Mouse (Mus musculus) adrenal gland, adult 2 months (tissue): ENCODE results near the gene Atp9a. TPM values are rescaled to one million over a fixed set of nuclear protein-coding genes. Genes with fewer than 3 reads are reported as not detected.

ENCODE experiments used
- DNase-seq: peaks from one replicate; pipeline ENCODE4 v3.0.0; 2021
- polyA plus RNA-seq: library from polyadenylated mRNA; depleted of rRNA; stranded (reverse); fragments of >200 nt; gene quantifications from 2 replicates; pipeline ENCODE4 v1.2.3, GENCODE M21; 2012
- total RNA-seq, 2 experiments: library from RNA; stranded (reverse); gene quantifications; 2 replicates each; pipeline ENCODE4 v1.2.3; 2021

The Atp9a gene
- total and polyA plus RNA-seq, 3 experiments, result 57.0 to 104 (median 58.9) TPM

DNA sequence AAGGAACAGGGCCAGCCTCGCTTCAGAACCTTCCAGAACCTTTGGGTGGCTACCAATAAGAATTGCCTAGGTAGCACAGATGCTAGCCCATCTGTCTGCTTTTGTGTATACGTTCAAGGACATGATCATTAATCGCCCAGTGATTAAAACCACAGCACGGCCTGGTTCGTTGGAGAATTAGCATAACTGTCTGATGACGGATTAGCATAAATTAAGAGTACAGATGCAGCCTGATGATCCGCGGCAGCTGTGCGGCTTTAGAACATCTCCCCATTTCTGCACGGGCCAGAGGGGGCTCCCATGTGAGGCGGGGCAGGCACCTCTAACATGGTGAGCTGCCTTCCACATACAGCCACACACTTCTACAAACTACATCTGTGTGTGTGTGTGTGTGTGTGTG lies 100.0 kb downstream of the Atp9a start:
- DNase-seq, result no peak

DNA sequence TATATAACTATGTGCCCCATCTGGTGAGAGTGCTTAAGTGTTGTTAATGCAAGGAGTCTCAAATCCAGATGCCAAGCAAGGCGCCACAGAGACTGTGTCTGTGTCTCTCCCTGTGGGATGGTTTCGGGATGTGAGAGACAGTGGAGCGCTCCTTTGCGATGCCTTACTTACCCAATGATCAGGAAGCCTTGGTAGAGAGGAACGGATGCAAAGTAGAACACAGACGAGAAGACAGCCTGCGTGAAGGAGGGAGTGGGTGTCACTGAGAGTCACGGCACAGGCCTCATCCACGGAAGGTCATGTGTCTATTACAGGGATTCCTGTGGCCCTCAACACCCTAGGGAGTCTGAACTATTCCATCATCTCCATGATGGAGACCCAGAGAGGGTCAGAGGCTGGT lies 101.7 kb downstream of the Atp9a start:
- no peak for DNase-seq

DNA sequence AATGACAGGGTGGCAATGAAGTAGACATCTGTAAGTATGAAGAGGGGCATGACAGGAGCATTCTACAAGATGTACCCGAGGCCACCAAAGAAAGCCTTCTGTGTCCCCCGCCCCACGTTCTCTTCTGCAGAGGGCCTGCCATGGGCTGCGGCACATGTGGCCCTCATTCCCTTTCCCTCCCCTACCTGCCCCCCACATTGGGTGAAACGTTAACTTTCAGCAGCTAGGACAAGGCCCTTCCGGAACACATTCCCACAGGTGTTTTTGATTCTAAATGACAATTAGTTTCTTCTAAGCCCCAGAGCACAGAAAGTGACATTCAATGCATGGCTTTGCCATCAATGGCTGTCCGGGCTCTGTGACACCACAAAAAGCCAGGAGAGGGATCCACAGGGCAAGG lies 107.3 kb downstream of the Atp9a start:
- no peak for DNase-seq

DNA sequence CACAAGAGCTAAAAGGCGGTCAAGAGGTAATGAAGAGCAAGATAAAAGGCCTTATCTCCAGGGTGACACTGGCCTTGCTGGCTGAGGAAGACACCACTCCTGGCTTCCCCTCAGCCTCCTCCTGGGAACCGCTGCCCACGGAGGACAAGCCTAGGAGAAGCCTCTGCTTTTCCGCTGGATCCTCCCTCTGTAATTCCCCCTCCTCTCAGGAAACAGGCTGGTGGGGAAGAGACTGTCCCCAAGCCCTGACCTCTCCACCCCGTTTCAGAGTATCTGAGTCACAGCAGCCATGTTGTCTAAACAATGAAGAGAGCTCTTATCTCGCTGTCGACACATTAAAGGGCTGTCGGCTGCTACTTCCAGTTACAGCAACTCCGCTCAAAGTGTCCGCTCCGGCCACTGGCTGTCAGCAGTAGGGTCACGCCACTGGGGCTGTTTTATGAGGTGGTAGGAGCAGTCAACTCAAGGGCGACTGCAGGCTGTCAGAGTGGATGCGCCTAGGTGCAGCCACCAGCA lies 108.8 kb downstream of the Atp9a start:
- DNase-seq, result peak; percentile 47

DNA sequence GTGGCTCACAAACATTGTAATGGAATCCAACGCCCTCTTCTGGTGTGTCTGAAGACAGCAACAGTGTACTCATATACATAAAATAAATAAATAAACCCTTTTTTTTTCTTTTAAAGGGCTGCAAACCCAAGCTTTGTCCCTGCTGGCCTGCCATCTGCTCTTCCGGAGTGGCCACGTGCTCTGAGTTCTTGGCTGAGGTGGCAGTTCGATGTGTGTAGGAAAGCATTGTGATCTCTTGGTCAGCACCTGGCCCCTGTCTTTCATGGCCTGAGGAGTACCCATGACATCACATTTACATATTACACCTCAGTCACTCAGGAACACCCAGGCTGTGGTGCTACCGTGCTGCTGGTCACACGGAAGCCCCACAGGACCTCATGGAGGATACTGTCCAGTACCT lies 109.7 kb downstream of the Atp9a start:
- no peak for DNase-seq

DNA sequence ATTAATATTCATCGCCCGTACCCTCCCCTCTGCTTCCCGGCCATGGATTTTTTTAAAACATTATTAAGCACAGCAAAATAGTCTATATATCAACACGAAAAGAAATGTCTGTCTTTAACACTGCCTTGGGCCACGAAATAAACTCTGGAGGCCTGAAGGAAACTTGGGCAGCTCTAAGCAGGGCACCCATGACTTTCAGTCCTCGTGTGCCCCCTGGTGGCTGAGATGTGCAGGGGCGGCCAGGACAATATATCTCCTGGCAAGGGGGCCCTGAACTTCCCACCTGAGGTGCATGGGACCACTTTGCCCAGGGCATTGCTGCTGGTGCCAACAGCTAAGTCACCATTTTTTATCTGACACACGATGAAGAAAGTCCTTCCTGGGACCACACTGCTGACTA lies 113.4 kb downstream of the Atp9a start:
- peak; percentile 76 for DNase-seq

DNA sequence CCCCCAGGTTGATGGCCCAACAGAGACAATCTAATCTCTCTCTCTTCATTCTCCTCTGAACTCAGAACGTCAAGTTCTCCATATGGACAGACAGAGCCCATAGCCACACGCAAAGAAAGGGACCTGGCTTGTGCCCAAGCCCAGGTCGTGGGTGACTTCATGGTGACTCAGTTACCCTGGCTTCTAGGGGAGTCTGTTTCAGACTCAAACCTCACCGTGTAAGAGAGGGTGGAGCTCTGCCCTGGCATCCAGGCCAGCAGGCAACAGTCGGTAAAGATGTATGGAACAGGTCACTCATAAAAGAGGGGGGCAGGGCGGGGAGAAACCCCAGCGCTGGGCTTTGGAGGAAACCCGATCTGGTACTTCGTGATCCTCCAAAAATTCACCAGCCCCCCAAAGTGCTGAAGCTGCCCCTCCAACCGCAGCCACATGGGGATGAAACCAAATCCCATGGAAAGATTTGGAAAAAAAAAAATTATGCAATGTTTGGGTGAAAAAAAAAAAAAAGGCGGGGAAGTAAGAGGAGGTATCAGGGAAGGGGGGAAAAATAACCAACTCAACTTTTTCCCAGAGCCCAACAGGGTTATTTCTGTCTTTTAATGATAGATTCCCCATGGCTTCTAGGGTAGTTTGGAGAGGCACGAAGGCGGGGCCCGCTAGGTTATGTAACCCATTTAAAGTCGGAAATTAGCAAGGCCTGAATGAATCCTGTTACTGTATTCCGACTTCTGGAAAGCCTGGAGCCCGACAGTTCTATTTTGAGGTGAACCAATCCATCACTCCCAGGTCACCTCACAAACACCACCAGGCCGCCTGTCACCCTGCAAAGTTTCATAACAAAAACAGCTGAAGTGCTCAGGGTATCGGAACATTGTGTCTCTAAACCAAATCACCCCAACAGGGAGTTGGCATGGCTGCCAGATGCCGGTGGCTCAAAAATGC lies 114.1 kb downstream of the Atp9a start:
- DNase-seq, result no peak

DNA sequence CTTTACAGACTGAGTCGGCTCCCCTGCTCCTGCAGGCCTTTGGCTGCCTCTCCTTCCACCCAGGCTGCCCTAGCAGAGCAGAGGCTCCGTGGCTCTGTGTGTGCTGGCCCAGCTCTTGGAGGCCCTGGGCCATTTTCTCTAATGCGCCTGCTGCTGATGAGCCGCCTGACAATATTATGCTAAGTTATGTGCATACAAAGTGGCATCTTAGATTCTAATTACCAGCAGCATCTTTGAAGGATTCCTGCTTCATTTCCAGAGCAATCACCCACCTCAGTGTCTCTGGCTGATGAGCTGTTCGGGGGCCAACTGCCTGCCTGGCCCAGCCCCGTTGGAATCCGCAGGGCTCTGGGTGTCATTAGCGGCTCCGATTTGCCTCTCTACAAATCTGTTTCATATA lies 115.8 kb downstream of the Atp9a start:
- no peak for DNase-seq

DNA sequence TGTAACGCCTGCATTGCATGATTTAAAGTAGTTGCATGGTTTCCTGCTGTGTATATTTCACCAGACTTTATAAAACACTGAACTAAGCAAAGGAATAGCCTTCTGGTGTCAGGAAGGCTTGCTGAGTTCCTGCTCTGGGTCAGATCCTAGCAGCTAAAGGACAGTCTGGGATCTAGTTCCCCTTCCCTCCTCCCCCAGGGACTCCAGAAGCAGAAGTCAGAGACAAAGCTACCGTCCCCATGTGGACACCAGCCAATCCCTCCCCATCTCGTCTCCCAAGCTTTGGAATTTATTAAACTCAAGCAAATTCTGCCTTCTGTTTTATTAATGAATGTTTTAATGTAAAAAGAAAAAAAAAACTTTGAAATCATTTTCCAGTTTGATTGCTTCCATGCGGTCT lies 117.1 kb downstream of the Atp9a start:
- DNase-seq, result no peak

DNA sequence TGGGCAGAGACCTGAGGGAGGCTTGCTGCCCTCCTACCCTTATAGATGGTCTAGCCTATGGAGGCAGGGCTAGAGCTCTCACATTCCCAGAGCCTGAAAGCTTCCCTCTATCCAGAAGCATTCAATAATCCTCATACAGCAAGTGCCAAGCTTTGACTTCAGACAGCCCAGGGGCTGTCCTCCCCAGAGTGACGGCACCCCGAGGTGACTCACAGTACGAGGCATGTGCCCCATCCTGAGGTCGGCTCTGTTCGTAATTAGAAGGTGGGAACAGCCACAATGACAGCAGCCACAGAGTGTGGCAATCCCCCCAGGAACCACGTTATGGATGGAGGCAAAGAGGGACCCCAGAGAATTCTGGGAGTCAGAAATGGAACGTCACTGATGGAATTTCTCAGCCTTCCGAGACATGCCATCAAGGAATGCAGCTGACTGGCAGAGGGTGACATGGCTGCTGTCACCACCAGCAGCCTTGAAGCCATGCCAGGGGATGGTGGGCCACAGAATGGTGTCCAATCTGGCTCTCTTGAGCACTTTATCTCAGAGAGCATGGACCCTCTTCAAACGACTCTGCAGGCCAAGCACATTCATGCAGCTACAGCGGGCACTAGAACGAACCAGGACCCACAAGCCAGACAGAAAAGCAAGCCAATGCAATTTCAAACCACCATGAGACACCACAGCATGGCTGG lies 121.0 kb downstream of the Atp9a start:
- DNase-seq, result no peak

DNA sequence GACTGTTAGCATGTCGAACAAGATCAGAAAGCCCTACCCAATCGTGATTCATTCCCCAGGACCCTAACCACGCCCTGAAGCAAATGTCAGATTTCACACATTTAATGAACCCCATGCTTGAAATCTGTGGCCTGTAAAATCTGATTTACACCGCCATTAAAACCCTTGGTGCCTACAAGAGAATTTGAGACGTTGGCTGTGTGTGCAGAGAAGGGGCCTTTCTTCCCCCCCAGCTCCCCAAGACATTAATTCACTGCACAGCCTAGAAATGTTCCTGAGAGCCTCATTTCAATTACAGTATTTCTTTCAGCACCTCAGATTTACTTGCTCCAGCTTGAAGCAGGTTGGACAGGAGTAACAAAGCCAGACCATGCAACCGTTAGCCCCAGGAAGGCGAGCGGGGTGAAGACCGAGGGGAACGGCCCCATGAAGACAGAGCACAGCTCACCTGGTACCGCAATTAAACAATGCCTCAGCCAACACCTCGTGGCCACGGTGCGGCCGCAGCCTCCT lies 123.9 kb downstream of the Atp9a start:
- no peak for DNase-seq

DNA sequence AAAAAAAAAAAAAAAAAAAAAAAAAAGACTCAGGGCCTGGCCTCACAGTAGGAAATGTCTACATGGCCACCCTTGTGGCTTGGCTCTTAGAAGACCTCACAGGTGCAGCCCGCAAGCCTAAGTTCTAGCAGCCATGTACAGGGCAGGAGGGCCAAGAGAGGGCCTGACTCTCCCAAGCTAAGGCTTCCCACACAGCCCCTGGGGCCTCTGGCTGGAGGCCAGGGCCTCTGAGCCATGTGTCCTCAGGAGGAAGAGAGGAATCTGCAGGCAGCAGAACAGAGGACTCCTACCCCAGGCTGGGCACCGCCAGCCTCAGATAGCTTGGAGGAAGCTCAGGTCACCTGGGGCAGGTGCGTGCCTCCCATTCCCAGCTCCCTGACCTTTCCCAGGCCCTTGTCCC lies 127.0 kb downstream of the Atp9a start:
- DNase-seq, result no peak

DNA sequence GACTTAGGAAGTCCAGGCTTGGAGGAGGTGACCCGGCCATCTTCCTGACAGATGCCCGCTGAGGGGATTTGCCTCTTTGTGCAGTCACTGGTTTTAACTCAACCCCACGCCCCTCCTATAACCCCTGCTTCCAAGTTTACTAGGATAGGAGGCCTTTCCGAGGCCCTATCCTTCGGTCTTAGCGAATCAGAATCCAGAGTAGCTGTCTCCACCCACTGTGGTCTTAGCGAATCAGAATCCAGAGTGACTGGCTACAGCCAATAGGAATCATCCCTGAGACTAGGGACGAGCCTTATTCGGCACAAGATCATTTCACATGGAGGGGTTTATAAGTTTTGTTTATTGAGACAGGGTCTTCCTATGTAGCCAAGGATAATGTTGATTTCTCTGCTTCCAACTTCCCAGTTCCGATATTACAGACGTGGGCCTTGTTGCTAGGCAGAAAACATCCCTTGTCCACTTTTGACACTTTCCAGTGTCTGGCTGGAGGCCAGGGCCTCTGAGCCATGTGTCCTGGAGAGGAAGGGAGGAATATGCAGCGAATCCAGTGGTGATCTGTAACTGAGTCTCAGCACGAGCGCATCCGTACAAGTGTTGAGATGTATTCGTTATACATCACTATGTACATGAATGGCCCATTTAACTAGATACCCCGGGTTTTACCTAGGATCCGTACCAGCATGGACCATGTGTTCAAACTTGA lies 127.9 kb downstream of the Atp9a start:
- no peak for DNase-seq

DNA sequence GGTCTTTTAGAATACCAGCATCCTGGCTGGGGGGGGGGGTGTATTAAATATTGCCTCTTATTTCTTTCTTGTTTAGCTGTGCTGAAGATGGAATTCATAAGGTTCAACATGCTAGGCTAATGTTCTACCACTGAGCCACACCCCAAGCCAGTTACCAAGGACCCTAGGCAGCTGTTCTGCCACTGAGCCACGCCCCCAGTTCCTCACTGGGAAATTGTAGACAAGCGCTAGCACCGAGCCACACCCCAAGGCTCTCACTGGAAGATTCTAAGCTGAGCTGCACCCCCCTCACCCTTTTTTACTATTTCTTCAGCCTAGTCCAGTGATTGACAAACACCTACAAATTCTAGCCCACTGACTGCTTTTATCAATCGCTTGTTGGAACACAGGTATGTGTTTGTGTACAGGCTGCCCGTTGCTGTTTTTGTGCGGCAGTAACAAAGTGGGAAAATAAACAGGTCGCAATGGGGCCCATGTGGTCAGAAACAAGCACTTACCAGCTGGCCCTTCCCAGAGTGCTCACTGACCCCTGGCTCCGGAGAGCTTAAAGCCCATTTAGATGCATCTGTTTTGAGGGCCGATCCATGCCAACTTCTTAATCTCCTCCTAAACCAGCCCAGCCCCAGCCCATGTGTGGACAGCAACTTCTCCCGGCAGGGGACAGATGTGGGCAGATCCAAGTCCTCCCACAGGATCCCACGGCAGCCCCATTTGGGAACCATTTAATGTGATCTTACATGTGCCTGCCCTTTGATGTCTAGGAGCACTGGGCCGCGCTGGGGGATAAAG lies 128.9 kb downstream of the Atp9a start:
- no peak for DNase-seq

DNA sequence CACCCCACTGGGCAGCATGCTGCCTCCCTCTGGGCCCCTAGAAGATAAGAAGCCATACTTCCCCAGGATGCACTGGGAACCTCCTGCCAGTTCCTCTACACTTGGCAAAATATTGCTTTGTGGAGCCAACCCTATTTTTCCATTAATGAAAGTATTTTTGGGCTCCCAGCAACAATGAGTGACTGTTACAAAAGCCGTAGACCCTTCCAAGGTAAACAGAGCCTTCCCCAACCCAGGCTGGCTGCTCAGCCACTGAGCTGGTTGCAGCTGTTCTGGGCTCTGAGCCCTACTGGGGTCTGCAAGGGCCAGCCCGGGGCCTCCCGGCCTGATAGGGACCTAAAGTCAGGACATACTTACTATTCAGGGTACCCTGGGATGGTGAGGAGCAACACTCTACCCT lies 131.3 kb downstream of the Atp9a start:
- DNase-seq, result no peak

DNA sequence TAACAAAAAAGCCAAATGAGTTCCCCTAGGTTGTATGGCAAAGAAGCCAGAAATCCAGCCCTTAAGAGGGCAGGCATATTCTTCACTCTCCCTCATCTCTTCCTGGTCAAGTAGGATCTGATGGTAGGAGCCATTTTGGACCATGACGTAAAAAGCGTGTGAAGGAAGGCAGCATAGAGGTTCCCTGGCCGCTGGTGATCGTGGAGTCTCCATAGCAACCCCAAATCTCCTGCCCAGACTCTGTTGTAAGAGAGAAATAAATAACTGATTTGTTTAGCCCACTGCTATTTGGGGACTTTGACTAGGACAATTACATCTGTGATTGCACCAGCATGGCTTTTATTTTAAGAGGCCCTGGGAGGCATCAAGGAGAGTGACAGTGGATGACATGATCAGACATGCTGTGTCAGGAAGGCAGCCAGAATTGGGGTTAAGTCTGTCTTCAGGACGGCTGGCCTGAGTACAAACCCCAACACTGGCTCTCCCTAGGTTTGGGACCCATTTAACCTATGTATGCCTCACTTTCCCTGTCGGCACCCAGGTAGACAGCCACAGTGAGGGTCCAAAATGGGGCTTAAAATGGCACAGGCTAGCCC lies 132.5 kb downstream of the Atp9a start:
- DNase-seq, result no peak

DNA sequence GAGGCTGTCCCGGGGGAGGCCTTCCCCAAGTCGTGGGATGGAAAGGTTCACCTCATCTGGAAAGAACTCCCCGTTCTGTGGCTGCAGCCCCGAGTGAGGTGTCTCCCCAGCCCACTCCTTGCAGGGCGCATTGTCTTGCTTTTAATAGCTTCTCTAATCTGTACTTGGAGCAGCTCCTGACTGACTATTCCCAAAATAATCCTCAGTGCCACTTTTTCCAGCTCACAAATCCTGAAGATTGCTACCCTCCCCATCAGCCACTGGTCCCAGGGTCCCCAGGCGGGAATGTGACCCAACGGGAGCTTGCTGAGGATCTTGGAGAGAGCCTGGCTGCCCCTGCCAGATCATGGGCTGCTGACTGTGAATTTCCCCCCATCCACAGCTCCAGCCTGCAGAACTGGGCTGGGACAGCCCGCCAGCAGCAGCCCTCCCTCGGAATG lies 134.1 kb downstream of the Atp9a start:
- no peak for DNase-seq

DNA sequence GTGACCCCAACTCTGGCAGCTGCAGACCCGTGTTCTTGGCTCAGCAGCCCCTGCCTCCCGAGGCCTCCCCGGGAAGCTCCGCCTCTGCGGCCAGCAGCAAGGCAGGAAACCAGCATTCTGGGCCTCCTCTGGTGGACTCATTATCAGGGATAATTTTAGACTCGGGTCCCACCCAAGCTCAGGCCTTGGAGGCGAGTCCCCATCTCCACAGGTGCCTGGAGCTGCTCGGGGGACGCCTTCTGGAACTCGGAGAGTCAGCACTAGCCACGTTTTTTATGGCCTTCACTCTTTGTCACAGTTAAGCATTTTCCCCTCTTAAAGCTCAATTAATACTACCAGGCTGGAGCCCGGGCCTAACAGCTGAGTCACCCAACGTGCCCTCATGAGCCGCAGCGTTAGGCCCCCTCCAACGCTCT lies 137.5 kb downstream of the Atp9a start:
- no peak for DNase-seq

DNA sequence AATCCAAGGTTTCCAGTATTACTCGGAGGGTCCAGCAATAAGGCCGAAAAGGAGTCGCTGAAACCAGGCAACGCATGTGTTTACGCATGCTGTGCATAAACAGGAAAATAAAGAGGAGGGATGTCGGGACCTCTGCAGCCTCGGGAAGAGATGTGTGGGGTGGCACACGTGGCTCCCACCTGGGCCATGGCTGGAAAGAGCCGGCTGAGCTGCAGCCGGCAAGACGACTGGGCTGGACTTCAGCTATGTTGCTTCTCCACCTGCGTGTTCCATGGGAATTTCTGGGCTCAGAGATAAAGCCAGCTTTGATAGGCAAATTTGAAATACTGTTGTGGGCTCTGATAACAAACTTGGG lies 139.8 kb downstream of the Atp9a start:
- no peak for DNase-seq

DNA sequence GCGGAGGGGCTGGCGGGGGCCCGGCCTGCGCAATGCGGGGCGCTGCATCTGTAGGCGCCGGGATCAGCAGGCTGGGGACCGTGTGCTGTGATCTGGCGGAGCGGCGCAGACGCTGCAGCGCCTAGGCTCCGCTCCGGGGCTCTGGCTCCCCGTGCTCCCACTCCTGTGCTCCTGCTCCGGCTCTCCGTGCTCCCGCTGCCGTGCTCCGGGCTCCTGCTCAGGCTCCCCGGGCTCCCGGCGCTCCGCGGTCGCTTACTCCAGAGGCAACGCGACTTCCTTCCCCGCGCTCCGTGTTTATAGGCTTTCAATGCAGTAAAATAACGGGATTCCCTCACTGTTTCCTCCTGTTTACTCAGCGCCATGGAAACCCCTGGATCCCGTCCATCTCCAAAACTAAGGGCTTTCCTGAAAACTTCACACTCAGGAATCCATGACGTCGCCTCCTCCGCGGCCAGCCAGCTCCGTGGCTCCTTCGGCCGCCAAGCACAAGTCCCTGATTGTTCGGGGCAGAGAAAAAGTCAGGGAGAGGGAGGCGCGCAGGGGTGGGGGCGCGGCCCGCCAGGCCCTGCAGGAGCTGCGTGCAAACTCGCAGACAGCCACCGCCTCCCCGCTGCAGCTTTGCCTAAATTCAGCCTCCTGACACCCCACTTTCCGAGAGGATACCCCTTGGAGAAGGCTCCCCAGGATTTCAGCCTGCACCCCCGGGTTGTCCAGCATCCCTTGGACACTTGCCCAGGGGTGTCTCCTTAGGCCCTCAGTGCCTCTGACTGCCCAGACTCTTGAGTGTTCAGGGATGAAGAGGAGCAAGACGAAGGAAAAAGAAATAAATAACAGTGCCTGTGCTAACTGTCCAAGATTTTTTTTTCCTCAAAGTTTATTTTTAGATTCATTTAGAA lies 140.5 kb downstream of the Atp9a start, which contains the start of gene Nfatc2:
Gene Nfatc2, minus strand, starts transcription at position 167 of the 896 bp plus-strand sequence.
- peak; percentile 83 for DNase-seq
